Mouse (Mus musculus): Measurements from ENCODE around the gene Foxp1.
A peak's percentile ranks its signal among the peaks of the same experiment; 100 is the strongest.

The Foxp1 gene

GRCm38 (mm10) chr6:99131815-99132214, 390.7 kb downstream of the Foxp1 start:
- DNase-seq (ENCODE audit: low spot score): no peak

- no peak for DNase-seq (ENCODE audit: low spot score)
Observed at GRCm38 (mm10) chr6:99130758-99131410, 391.6 kb downstream of the Foxp1 start.

GRCm38 (mm10) chr6:99126717-99127116, 395.8 kb downstream of the Foxp1 start:
- no peak for DNase-seq (ENCODE audit: low spot score)

GRCm38 (mm10) chr6:99120776-99121766, 401.4 kb downstream of the Foxp1 start:
- DNase-seq (ENCODE audit: low spot score): no peak

- DNase-seq (ENCODE audit: low spot score): peak; percentile 21
Observed at GRCm38 (mm10) chr6:99118534-99118933, 404.0 kb downstream of the Foxp1 start.

- no peak for DNase-seq (ENCODE audit: low spot score)
Observed at GRCm38 (mm10) chr6:99117411-99117810, 405.1 kb downstream of the Foxp1 start.

- no peak for DNase-seq (ENCODE audit: low spot score)
Observed at GRCm38 (mm10) chr6:99111856-99112255, 410.7 kb downstream of the Foxp1 start.

GRCm38 (mm10) chr6:99108417-99108816, 414.1 kb downstream of the Foxp1 start:
- no peak for DNase-seq (ENCODE audit: low spot score)

- no peak for DNase-seq (ENCODE audit: low spot score)
Observed at GRCm38 (mm10) chr6:99107674-99108073, 414.8 kb downstream of the Foxp1 start.

- DNase-seq (ENCODE audit: low spot score): no peak
Observed at GRCm38 (mm10) chr6:99107081-99107482, 415.4 kb downstream of the Foxp1 start.

GRCm38 (mm10) chr6:99105979-99106378, 416.5 kb downstream of the Foxp1 start:
- no peak for DNase-seq (ENCODE audit: low spot score)

GRCm38 (mm10) chr6:99104446-99104845, 418.1 kb downstream of the Foxp1 start:
- DNase-seq (ENCODE audit: low spot score): no peak

GRCm38 (mm10) chr6:99103911-99104310, 418.6 kb downstream of the Foxp1 start:
- no peak for DNase-seq (ENCODE audit: low spot score)

GRCm38 (mm10) chr6:99101489-99101908, 421.0 kb downstream of the Foxp1 start:
- DNase-seq (ENCODE audit: low spot score): peak; percentile 51

- DNase-seq (ENCODE audit: low spot score): no peak
Observed at GRCm38 (mm10) chr6:99100331-99100730, 422.2 kb downstream of the Foxp1 start.

- DNase-seq (ENCODE audit: low spot score): no peak
Observed at GRCm38 (mm10) chr6:99099781-99100180, 422.7 kb downstream of the Foxp1 start.

GRCm38 (mm10) chr6:99097191-99097590, 425.3 kb downstream of the Foxp1 start:
- no peak for DNase-seq (ENCODE audit: low spot score)

GRCm38 (mm10) chr6:99096776-99097166, 425.8 kb downstream of the Foxp1 start:
- DNase-seq (ENCODE audit: low spot score): no peak

GRCm38 (mm10) chr6:99096105-99096775, 426.3 kb downstream of the Foxp1 start:
- DNase-seq (ENCODE audit: low spot score): peak; percentile 35

GRCm38 (mm10) chr6:99095185-99096104, 427.1 kb downstream of the Foxp1 start:
- no peak for DNase-seq (ENCODE audit: low spot score)

GRCm38 (mm10) chr6:99094339-99094989, 428.1 kb downstream of the Foxp1 start:
- no peak for DNase-seq (ENCODE audit: low spot score)
